Mouse (Mus musculus) embryonic facial prominence, embryonic 15.5 days (tissue): ENCODE data around the gene Ngrn. TPM values are rescaled to one million over a fixed set of nuclear protein-coding genes. Genes with fewer than 3 reads are reported as not detected.

Experiments
- ATAC-seq: fragments of 200-750 bp; cut with Nextera tagmentation; 2 replicates; pipeline ENCODE4 v1.8.0; 2017; ENCODE audit warnings: low read depth, moderate TSS enrichment; ENCODE audit not compliant: insufficient number of reproducible peaks, low FRiP score, low TSS enrichment
- H3K27ac ChIP-seq: fragments of 300-500 bp; sonication (generic); replicated peaks from 2 replicates; pipeline ENCODE4 v1.5.1; 2015; ENCODE audit warnings: mild to moderate bottlenecking, inconsistent platforms
- H3K27me3 ChIP-seq: fragments of 300-500 bp; sonication (generic); 2 replicates; pipeline ENCODE4 v1.6.1; 2015; ENCODE audit warnings: inconsistent platforms
- H3K36me3 ChIP-seq: fragments of 300-500 bp; sonication (generic); 2 replicates; pipeline ENCODE4 v1.6.1; 2015; ENCODE audit warnings: mild to moderate bottlenecking, inconsistent platforms
- H3K4me1 ChIP-seq: fragments of 300-500 bp; sonication (generic); 2 replicates; pipeline ENCODE4 v1.6.1; 2015; ENCODE audit warnings: inconsistent platforms
- H3K4me2 ChIP-seq: fragments of 300-500 bp; sonication (generic); replicated peaks from 2 replicates; pipeline ENCODE4 v1.6.1; 2015; ENCODE audit warnings: mild to moderate bottlenecking, inconsistent platforms
- H3K4me3 ChIP-seq: fragments of 300-500 bp; sonication (generic); replicated peaks from 2 replicates; pipeline ENCODE4 v1.5.1; 2015; ENCODE audit warnings: mild to moderate bottlenecking, inconsistent platforms
- H3K9ac ChIP-seq: fragments of 300-500 bp; sonication (generic); 2 replicates; pipeline ENCODE4 v1.6.1; 2015; ENCODE audit warnings: inconsistent platforms
- H3K9me3 ChIP-seq: fragments of 300-500 bp; sonication (generic); replicated peaks from 2 replicates; pipeline ENCODE4 v1.6.1; 2016; ENCODE audit warnings: inconsistent platforms
- WGBS: fragments of 180-500 bp; shearing (Covaris S2); methylation state at CpG from one replicate; pipeline ENCODE4 v1.1.7; 2015; 5-methylcytosine and 5-hydroxymethylcytosine counted together
- polyA plus RNA-seq: library from polyadenylated mRNA; unstranded; fragments of >200 nt; fragmentation: Nextera tagmentation; extraction: Ambion mirVana; gene quantifications from 2 replicates; pipeline ENCODE4 v1.2.1, GENCODE M21; 2015

Ngrn gene
- polyA plus RNA-seq, 1 experiment from 2014 or later, result 54.9 TPM

DNA sequence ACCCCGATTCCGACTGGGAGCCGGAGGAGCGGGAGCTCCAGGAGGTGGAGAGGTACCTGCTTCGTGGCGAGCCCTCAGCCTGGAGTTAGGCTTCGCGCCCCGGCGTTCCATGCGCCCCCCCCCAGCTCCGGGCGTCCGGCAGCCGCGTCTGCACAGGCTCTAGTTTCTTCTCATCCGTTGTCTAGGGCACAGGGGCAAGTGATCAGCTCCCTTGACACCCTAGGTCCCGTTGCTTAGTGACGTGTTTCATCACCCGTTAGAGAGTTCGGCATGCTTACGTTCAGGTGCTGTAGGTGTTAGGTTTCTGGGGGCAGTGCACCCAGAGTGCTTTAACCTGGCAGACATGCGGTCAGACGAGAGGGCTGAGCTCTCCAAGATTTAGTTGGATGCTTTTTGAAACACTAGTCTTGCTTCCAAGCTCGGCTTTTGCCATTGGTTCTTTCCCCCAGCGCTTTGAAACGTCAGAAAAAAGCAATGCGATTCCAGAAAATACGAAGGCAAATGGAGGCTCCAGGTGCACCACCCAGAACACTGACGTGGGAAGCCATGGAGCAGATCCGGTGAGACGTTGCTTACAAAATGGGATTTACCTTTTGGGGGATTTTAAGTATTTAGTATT, 466 bp downstream of the Ngrn start:
- Histone ChIP-seq H3K4me2 (peak overlapping the region; percentile 82), H3K27ac (peak overlapping the region; percentile 84), H3K4me1 (peaks cover 13% of the 10 kb centered on the region; the same call in 1 of the 2 replicates), H3K4me3 (peak overlapping the region; percentile 79), H3K9me3 (no peaks in the 10 kb centered on the region), H3K27me3 (peaks cover 21% of the 10 kb centered on the region), H3K9ac (peak overlapping the region; percentile 69), H3K36me3 (peaks cover 33% of the 10 kb centered on the region)
- peak; percentile 61 for ATAC-seq
- under 1% methylated on average over 32 of the region's 32 CpGs for WGBS

DNA sequence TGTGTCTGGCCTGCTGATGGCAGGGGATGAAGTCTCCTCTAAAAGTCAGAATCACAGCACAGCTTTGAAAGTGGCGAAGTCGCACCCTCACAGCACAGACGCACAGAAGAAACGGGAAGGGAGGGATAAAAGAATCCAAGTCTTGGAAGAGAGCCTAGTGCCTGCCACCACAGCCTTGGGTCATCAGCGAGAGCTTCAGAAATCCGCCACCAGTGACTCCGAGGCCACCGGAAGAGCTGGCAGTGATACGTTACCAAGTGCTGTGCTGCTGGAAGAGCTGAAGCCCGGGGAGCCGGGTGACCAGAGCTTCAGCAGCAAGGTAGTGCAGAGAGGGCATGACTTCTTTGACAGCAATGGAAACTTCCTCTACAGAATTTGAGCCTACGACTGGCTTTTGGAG, 3.6 kb downstream of the Ngrn start:
- H3K4me3 ChIP-seq, result no peak overlapping the region
- H3K9ac ChIP-seq, result no peak overlapping the region
- H3K27me3 ChIP-seq, result peaks cover 6% of the 10 kb centered on the region; the same call in 1 of the 2 replicates
- H3K4me2 ChIP-seq, result no peak overlapping the region
- no peak for ATAC-seq
- peaks cover 40% of the 10 kb centered on the region for H3K36me3 ChIP-seq
- WGBS, result 93% methylated on average over 12 of the region's 12 CpGs
- no peak overlapping the region for H3K27ac ChIP-seq
- H3K9me3 ChIP-seq, result no peaks in the 10 kb centered on the region
- peaks cover 22% of the 10 kb centered on the region for H3K4me1 ChIP-seq

DNA sequence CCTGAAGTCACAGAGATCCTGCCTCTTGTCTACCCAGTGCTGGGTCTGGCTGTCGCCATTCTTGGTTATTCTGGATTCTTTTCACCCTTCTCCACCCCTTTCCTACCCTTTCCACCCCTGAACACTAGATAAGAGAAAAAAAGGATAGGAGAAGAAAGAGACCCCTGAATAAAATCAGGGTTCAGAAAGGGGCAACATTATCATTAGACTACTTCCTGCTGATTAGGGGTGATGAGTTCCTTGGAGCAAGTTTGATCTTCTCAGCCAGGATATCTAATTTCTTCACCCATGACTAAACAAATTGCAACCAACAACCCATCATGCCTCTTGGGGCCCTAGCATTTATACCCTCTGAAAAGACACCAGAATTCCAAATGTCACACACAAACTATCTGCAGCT, 6.7 kb downstream of the Ngrn start:
- Histone ChIP-seq H3K36me3 (peaks cover 40% of the 10 kb centered on the region), H3K9me3 (no peaks in the 10 kb centered on the region), H3K27ac (no peak overlapping the region), H3K9ac (no peak overlapping the region), H3K27me3 (no peaks in the 10 kb centered on the region), H3K4me3 (no peak overlapping the region), H3K4me2 (no peak overlapping the region), H3K4me1 (peaks cover 20% of the 10 kb centered on the region)
- 63% methylated on average over 1 of the region's 1 CpGs for WGBS
- ATAC-seq, result no peak

DNA sequence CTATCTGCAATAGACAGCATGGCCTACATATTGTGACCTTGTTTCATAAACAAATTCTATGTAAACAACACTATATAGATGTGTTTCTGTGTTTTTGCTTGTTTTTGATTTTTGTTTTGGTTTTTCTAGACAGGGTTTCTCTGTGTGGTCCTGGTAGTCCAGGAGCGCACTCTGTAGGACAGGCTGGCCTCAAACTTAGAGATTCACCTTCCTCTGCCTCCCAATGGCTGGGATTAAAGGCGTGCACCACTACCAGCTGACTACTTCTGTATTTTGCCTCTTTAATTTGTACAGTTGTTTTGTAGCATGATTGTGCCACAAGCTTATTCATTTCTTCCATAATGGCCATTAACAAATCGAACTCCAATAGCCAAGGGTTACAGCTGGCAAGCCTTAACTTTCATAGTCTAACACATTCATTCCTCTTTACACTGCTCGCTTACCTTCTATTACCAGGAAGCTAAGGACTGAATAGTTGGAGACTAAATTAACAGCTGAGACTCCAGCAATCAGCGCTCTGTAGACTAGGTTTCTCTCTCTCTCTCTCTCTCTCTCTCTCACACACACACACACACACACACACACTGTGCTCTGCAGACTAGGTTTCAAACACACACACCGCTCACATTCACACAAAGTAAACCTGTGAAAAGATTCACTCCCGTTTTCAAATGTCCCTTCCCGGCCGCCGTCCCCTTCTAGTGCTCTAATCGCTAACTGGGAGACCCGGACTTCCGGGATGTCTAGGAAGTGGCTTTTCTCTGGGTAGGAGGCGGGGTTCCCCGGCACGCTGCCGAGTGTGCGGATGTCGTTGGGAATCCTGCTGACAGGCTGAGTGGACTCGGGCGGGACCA, 8.1 kb downstream of the Ngrn start, which contains the start of gene Vps33b:
Gene Vps33b, plus strand, starts transcription at position 753 of the 854 bp plus-strand sequence.
- WGBS, result 4% methylated on average over 21 of the region's 21 CpGs
- Histone ChIP-seq H3K4me2 (peak within 1 kb of the TSS; percentile 79), H3K4me3 (peak within 1 kb of the TSS; percentile 57), H3K9ac (peak within 1 kb of the TSS; percentile 37), H3K27ac (peak within 1 kb of the TSS; percentile 59; the same call in 1 of the 2 replicates), H3K4me1 (peaks cover 20% of the 10 kb centered on the region), H3K9me3 (no peaks in the 10 kb centered on the region), H3K27me3 (no peaks in the 10 kb centered on the region), H3K36me3 (peaks cover 43% of the 10 kb centered on the region)
- ATAC-seq, result peak; percentile 86

DNA sequence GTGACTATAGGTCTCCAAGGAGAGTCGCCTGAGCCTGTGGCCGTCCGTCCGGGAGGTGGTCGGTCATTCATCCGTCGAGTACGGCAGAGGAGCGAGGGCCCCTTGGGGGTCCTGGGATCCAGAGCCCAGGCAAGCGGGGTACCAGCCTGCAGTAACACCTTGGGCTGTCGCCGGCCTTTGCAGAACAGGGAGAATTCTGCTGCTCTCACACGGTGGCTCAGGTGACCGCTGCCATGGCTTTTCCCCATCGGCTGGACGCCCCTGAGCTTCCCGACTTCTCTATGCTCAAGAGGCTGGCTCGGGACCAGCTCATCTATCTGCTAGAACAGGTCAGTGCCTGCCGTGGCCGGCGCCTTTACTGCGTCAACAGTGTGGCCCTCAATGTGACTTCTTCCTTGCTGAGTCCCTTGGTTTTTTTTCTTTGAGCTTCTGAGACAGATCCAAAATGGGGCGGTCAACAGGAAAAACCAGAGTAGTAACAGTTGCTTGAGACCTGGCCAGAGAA, 8.8 kb downstream of the Ngrn start:
- ATAC-seq, result peak; percentile 56; the same call in 1 of the 2 replicates
- H3K27ac ChIP-seq, result no peak overlapping the region

DNA sequence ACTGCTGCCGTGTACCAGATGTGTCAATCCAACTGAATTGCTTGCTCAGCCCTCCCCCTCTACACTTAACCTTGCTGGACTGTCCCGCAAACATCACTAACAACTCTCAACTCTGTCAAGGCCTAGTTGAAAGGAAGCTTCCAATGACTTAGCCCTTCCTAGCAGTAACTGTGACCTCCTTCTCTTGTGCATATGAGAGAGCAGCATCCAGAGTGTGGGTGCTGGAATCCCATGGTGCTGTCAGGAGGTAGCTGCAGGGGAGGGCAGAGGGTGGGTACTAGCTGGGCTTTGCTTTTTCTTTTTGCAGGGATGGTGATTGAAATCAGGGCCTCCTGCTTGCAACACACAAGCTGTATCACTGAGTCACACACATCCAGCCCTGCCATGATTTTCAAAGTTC, 12.4 kb downstream of the Ngrn start:
- Histone ChIP-seq H3K4me2 (no peak overlapping the region), H3K9me3 (peaks cover 9% of the 10 kb centered on the region; the same call in 1 of the 2 replicates), H3K4me3 (no peak overlapping the region), H3K9ac (no peak overlapping the region), H3K27ac (no peak overlapping the region), H3K4me1 (peaks cover 18% of the 10 kb centered on the region), H3K36me3 (peaks cover 52% of the 10 kb centered on the region), H3K27me3 (no peaks in the 10 kb centered on the region)
- WGBS, result 87% methylated on average over 2 of the region's 2 CpGs
- no peak for ATAC-seq

More for the DNA sequence above, 8.8 kb downstream of the Ngrn start:
- peak overlapping the region; percentile 37 for H3K9ac ChIP-seq
- H3K4me3 ChIP-seq, result peak overlapping the region; percentile 57
- 1% methylated on average over 23 of the region's 23 CpGs for WGBS
- H3K9me3 ChIP-seq, result 0 out of 2 replicates have a peak, but pooled peaks cover 4% of the 10 kb centered on the region
- peak overlapping the region; percentile 79 for H3K4me2 ChIP-seq
- H3K27me3 ChIP-seq, result no peaks in the 10 kb centered on the region
- peaks cover 20% of the 10 kb centered on the region for H3K4me1 ChIP-seq
- peaks cover 43% of the 10 kb centered on the region for H3K36me3 ChIP-seq

DNA sequence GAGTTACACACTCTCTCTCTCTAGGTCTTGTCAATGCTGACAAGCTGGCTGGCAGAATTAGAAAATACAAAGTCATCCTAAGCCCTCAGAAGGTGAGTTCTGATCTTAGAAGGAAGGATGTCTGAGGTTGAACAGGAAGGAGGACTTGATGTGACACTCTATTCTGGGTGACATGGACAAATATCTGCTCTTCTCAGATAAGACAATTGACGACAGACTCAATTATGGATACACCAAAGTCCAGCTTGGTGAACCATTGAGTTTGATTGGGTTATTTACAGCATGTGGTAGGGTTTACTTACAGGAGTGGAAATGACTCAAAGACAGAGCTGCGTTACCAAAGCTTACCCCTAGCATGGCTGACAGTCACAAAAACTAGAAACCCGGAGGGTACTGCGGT, 15.4 kb downstream of the Ngrn start:
- H3K4me3 ChIP-seq, result no peak overlapping the region
- no peaks in the 10 kb centered on the region for H3K4me1 ChIP-seq
- no peak overlapping the region for H3K27ac ChIP-seq
- no peaks in the 10 kb centered on the region for H3K27me3 ChIP-seq
- no peak for ATAC-seq
- peaks cover 77% of the 10 kb centered on the region for H3K36me3 ChIP-seq
- H3K9ac ChIP-seq, result no peak overlapping the region
- H3K4me2 ChIP-seq, result no peak overlapping the region
- WGBS, result 97% methylated on average over 4 of the region's 4 CpGs
- H3K9me3 ChIP-seq, result peaks cover 9% of the 10 kb centered on the region; the same call in 1 of the 2 replicates

DNA sequence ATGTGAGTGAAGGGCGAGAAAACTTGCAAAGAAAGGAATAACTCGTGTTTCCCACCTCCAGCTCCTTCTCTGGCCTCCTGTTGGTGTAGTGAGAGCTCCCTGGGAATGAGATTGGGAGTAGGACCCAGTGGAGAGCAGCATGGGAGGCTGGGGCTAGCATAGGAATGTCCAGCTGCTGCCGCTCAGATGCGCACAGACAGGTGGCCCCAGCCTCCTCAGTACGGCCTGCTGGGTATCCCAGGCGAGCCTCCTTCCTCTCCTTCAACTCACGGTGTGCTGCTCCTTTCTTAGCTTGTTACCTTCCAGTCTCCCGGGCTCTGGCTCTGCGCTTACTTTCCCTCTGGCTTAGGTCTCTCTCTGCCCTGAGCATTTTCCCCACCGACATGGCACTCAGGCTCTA, 19.0 kb downstream of the Ngrn start:
- H3K4me1 ChIP-seq, result no peaks in the 10 kb centered on the region
- H3K9me3 ChIP-seq, result peaks cover 2% of the 10 kb centered on the region; the same call in 1 of the 2 replicates
- no peak overlapping the region for H3K27ac ChIP-seq
- H3K27me3 ChIP-seq, result no peaks in the 10 kb centered on the region
- no peak overlapping the region for H3K9ac ChIP-seq
- no peak overlapping the region for H3K4me2 ChIP-seq
- H3K36me3 ChIP-seq, result peaks cover 83% of the 10 kb centered on the region
- 84% methylated on average over 10 of the region's 10 CpGs for WGBS
- no peak overlapping the region for H3K4me3 ChIP-seq
- no peak for ATAC-seq

DNA sequence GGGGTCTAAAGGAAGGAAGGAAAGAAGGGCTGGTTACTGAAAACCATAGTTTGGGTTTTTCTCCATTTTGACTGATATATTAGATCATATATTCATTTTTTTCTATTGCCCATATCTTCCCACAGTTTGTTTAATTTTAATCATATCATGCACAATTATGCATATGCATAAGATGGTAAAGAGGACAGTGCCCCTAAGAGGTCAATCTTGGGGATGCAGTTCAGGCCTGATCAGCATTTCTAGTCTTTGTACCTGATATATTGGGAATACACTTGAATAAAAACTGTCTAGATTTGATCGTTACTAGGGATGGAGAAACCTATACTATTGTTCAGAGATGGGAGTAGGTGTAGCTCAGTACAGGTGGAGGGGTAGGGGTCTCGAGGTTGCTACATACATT, 20.0 kb downstream of the Ngrn start:
- no peak overlapping the region for H3K4me2 ChIP-seq
- 88% methylated on average over 2 of the region's 2 CpGs for WGBS
- H3K27me3 ChIP-seq, result no peaks in the 10 kb centered on the region
- H3K36me3 ChIP-seq, result peaks cover 86% of the 10 kb centered on the region
- no peak for ATAC-seq
- H3K4me1 ChIP-seq, result no peaks in the 10 kb centered on the region
- H3K9me3 ChIP-seq, result no peaks in the 10 kb centered on the region
- no peak overlapping the region for H3K27ac ChIP-seq
- no peak overlapping the region for H3K9ac ChIP-seq
- no peak overlapping the region for H3K4me3 ChIP-seq

DNA sequence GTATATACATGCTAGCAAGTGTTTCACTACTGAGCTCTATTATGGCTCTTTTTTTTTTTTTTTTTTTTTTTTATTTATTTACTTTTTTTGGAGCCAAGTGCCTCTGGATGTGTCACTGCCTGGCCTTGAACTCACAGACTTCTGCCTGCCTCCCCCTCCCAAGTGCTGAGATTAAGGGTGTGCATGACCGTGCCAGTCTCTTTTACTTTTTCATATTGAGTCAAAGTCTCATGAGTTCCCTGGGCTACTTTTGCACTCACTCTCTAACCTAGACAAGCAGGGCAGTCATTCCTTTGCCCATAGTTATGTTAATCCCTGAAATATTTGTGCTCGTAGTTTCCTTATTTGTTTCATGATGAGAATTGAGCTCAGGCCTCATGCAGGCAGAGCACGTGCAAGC, 20.6 kb downstream of the Ngrn start:
- 78% methylated on average over 3 of the region's 3 CpGs for WGBS

DNA sequence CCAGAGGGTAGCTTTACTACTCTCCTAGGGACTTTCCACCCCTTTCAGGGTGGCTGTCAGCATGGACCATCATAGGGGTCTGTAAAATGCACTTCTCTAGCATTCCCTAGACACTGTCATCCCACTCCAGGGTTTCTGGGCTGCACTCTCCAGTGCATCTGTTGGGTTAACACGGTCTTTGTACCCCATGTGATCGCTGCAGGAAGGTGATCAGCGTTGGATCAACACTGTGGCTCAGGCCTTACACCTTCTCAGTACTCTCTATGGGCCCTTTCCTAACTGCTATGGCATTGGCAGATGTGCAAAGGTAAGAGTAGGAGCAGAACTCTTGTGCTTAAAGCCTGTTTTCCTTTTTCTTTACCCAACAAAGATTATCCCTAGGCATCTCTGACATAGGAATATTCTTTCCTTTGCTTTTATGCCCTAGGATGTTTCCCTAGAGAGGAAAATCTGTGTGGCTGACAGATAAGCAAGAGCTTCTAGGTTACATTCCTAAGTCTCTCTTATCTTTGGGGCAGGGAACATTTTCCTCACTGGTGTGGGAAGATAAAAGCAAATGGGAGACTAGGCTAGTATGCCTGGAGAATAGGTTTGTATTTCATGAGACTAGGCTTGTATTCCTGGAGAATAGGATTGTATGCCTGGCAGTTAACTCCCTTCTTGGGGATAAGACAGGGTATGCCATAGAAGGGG, 22.4 kb downstream of the Ngrn start:
- ATAC-seq, result no peak
- 76% methylated on average over 3 of the region's 3 CpGs for WGBS
- Histone ChIP-seq H3K27ac (no peak overlapping the region), H3K4me3 (no peak overlapping the region), H3K4me1 (no peaks in the 10 kb centered on the region), H3K9ac (no peak overlapping the region), H3K36me3 (peaks cover 87% of the 10 kb centered on the region), H3K9me3 (no peaks in the 10 kb centered on the region), H3K4me2 (no peak overlapping the region), H3K27me3 (no peaks in the 10 kb centered on the region)

More for the DNA sequence above, 20.6 kb downstream of the Ngrn start:
- Histone ChIP-seq H3K4me3 (no peak overlapping the region), H3K9me3 (no peaks in the 10 kb centered on the region), H3K4me2 (no peak overlapping the region), H3K27ac (no peak overlapping the region), H3K4me1 (no peaks in the 10 kb centered on the region), H3K27me3 (no peaks in the 10 kb centered on the region), H3K36me3 (peaks cover 86% of the 10 kb centered on the region), H3K9ac (no peak overlapping the region)
- ATAC-seq, result no peak
